Mouse (Mus musculus) testis, adult 2 months (tissue): ENCODE measurements at regions not wholly inside any gene's neighbourhood (a gene's known extent, or its start where the extent isn't known, plus 50 kb on each side); places are given as distances from the start of the nearest gene placed in this dataset.

Source experiments
- CTCF ChIP-seq: fragments of 200-500 bp; IDR thresholded peaks from 2 replicates; pipeline ENCODE4 v1.5.1; 2012; ENCODE audit warnings: low read depth, mild to moderate bottlenecking, inconsistent platforms, low read length, moderate library complexity; ENCODE audit not compliant: control insufficient read depth, insufficient read depth, insufficient replicate concordance
- POLR2A ChIP-seq: fragments of 200-500 bp; IDR thresholded peaks from 2 replicates; pipeline ENCODE4 v1.6.1; 2012; ENCODE audit warnings: low read depth, mild to moderate bottlenecking, inconsistent platforms, low read length, moderate library complexity; ENCODE audit not compliant: control insufficient read depth

DNA sequence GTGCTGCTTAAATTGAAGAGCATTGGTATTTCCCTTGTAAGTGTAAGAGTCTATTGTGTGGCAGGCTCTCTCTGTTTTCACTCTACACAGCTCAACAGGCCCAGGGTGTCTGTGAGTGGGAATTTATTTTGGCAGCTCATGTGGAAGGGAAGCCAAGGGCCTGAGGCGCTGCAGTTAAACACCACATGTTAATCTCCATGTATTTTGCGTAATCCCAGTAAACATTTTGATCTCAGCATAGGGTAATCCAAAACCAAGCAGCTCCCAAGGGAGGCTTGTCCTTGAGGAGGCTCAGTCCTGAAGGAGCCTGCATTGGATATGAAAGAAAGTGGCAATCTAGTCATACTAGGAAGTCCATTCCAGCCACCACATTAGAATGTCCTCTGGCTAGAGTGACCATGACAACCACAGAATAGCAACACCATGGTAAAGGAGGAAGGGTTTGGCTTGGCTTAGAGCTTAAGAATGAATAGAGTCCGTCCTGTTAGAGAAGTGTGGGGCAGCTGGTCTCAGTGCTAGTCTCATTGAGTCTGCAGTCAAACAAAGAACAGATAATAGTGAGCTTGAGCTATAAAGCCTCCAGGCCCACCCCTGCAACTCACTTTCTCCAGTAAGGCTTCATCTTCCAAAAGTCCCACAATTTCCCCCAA, 391.6 kb downstream of the Insc start:
- no peak for TF ChIP-seq CTCF
- no peak for TF ChIP-seq POLR2A
